Mouse (Mus musculus) layer of hippocampus, adult 18-20 months (tissue): ENCODE data around the gene Prkcb. TPM values are rescaled to one million over a fixed set of nuclear protein-coding genes. Genes with fewer than 3 reads are reported as not detected.

Experiments
- DNase-seq, 2 experiments: peaks; one replicate each; pipeline ENCODE4 v3.0.0; 2022; ENCODE audit warnings: low spot score in 2 of 2
- total RNA-seq, 2 experiments: library from RNA; stranded (reverse); gene quantifications; 2 replicates each; pipeline ENCODE4 v1.2.3; 2021

Prkcb gene
- total RNA-seq, 2 experiments from 2014 or later = 741 to 778 TPM

DNA sequence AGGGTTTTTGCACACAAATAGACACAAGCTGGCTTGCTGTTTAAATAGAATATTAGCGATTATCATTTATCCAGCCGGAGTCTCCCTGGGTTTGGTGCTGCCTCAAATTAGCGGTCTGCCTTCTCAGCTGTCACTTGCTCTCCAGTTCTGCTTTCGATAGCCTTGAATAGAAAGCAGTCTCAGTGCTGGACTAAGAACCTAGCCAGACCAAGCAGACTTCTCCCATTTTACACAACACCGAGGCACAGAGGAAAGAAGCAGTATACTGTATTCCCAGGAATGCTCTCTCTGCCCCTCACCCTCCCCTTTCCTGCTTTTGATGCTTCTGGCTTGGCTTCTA, 107.4 kb downstream of the Prkcb start:
- DNase-seq = no peak

DNA sequence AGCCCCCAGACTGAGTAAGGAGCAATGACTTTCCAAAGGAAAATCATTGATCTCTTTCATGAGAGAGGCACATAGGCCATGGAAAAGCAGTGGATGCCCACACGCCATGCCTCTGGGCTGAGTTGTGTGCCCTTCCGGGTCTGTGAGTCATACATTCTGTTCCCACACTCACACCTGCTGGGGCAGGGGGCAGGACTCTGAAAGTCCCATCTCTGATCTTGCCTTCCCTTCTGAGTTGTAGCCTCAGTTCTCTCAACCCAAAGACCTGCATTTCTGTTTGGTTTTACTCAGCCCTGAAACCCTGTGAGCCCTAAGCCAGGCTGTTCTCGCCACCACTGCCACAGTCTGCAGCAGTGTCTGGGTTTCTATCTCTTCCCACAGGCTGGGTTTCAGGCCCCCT, 109.1 kb downstream of the Prkcb start:
- DNase-seq = no peak

DNA sequence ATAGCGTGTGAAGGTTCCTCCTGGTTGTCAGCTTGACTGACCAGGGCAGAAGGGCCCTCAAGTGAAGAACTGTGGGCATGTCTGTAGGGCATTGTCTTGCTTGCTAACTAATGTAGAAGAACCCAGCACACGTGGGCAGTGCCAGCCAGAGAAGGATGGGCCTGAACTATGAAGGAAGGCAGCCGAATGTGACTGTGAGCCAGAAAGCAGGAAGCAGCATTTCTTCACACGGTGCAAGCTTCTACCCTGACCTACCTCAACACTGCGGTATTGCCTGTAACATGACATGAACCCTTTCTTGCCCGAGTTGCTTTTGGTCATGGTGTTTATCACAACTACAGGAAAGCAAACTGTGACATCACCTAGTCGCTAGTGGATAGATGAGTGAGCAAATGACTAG, 113.5 kb downstream of the Prkcb start:
- DNase-seq = no peak

DNA sequence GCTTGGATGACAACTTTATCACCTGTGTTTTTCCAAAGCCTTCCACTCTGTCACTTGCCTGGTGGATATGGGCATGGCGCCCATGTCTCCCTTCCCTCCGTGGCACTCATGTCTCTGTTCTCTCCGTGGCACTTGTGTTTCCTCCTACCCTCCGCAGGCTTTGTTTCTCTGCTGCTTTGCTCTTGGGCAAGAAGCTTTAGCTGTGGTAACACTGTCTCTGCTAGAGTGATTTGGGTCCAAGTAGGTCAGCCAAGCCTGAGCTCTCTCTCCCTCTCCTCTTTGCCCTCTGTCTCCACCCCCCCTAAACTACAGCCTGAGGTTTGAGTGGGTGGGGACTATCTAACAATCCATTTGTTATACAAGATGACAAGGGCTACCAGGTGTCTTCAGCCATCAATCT, 114.8 kb downstream of the Prkcb start:
- DNase-seq = no peak

DNA sequence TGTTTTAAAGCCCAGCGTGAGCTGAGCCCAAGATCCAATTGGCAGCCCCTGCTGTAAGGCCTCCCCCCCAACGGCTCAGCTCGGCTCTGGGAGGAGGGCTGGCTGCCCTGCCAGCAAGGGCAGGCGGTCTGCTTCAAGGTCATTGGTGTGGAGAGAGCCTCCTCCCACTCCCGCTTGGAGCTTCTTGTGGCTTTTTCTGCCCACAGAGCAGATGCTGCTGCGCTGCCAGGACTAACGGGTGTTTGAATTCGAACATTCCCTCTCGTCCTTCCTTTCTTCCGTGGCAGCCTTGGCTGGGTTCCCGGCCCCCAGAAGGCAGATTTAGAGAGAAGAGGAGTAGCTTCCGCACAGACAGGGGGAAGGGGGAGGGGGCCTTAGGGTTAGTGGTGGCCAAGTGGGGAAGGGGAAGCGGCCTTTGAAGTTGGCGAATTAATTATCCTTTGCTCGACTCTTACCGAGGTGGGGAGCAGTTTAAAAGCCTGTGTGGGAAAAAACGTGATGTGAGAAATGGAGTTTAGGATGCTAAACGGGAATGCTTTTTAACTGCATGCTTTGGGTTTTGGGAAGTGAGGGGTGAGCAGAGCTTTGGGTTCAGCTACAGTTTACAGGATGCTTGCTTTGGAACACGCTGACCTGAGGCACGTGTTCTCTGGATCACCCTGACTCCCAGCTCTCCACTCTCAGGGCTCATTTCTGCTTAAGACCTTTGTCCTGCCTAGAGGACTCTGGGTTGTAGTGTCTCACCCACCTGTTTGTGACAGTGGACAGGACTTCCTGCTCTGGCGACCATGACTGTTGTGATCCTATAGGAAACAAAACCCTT, 116.2 kb downstream of the Prkcb start:
- peak; percentile 79 to 90 for DNase-seq

DNA sequence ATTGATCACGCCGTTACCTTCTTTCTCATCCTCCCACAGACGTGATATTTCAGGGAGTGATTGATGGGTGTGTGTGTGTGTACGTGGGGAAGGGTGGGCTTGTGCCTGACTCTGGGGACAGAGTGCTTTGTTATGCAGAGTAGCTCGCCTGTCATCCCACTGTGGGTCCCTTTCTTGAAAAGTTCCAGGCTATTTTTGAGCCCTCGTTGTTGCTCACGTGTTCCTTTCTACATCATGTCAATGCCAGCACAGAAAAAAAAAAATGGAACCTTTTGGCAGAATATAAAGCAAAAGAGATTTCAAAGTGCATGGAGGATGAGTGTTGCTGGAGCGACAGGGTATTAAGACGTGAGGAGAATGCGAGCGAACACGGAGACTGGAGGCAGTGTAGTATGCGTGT, 118.1 kb downstream of the Prkcb start:
- DNase-seq = no peak

DNA sequence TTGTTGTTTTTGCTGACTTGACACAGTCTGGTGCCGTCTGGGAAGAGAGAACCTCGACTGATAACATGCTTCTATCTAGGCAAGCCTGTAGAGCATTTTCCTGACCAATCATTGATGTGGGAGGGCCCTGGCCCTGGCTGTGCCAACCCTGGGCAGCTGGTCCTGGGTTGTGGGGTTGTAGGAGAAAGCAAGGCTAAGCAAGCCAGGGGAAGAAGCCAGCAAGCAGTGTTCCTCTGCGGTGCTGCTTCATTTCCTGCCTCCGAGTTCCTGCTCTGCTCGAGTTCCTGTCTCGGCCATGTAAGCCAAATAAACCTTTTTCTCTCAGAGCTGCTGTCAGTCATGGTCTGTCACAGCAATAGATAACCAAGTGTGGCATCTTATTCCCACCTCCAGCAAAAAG, 121.4 kb downstream of the Prkcb start:
- no peak for DNase-seq

DNA sequence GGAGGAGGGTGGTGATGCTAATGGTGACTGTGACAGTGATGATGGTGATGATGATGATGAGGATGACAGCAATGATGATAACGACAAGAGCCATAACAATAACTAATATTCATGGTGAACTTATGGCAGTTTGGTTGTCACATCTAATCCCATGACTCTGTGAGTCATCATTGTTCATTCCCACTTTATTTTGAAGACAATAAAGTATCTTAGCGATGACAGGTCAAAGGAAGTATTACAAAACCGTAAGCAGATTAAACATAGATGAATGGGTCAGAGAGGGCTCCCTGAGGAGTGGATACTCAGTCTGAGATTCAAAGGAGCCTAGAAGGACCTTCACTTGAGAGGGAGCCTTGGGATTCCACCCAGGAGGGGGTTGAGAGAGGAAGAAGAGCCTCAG, 122.3 kb downstream of the Prkcb start:
- DNase-seq = no peak

DNA sequence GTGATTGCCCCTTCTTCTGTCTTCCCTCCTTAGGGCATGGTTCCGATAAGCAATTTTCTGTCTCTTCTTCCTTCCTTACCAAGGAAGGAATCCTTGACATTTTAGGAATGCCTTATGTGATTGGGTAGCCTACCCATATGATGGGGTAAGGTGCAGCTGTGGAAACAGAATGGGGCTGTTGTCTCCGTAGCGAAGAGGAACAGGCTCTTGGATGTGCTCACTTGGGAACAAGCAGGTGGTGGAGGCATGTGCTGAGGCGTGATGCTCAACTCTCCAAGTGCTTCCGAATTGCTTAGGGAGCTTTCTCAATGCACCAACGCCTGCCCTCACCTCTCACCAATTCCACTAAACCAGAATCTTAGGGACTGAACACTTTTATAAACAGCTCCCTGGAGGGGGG, 124.7 kb downstream of the Prkcb start:
- peak in 1 of 2 experiments; percentile 62 for DNase-seq

DNA sequence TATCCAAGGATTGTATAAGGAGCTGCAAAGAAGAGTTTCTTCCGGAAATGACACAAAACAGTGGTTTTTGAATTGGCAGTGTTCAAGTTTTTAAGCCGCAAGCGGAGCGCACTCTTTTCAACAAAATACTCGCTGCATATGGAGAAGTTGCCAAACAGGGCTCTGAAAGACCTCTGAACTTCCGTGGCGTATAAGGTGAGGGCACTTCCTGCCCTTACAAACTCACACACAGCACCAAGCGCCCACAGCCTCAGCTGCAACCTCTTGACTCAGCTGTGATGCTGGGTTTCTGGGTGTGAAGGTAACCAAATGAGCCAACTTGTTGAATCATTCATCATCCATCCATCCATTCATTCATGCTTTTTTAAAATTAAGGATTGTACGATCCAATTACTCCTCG, 125.6 kb downstream of the Prkcb start:
- no peak for DNase-seq

DNA sequence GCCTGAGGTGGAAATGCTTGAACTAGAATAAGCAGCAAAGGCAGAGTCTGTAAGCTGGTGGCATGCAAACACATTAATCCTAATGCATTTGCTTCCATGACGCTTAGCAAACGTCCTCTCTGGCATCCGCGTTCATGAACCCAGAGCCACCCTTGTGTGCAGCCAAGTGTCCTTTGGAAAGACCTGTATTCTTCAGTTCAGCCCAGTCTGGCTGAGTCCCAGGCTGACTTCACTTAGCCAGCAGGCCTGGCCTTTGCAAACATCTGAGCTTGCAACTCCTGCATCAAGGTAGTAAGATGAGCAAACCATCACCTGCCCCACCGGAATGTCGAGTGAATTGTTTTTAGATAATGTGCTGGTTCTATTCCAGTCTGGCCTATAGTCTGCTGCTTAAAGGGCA, 126.1 kb downstream of the Prkcb start:
- DNase-seq = no peak

DNA sequence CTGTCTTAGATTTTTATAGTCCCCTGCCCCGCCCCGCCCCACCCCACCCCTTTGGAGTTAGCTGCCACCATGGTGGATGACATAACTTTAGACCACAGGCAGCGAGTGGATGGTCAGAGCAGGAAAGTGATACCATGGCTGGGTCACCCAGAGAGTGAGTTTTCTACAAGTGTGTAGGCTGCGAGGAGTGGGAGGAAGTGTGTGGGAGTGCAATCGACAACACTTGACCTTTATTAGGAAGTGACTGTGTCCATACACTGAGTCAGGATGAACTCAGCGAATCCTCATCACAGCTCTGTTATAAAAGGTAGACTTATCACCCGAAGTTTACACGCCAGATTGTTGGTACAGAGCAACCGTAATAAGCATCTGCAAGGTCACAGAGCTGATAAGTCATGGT, 126.8 kb downstream of the Prkcb start:
- no peak for DNase-seq

DNA sequence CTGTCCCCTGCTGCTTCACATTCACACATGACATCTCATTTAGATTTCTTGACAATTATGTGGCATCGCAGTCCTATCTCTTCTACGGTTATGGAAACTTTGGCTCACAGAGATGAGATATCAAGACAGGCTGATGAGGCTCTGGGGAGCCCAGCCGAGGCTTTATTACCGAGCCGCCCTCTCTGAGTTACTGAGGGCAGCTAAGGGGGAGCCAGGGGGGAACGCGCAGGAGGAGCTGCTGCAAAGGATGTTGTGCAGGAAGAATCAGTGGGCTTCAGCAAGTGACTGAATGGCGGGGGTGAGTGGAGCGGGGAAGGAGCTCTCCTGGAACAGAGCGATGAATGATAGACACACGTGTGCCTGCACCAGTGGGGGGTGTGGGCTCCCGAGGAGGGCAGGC, 127.4 kb downstream of the Prkcb start:
- no peak for DNase-seq

DNA sequence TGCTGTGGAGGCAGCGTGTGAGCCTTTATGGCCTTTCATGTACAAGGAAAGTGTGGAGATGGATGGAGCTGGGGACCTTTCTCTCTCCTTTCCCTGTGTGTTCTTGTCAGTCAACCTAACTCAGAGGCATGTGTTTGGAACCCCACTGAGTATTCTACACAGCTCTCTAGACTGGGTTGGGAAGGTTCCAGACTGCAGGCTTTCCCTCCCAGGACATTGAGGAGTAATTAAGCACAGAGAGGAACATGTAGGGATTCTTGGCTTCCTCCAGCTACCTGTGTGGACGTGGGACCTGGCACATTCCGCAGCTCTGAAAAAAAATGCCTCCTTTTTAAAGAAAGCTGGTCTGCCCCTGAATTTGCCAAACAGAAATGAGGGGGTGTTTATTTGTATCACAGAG, 130.0 kb downstream of the Prkcb start:
- no peak for DNase-seq

DNA sequence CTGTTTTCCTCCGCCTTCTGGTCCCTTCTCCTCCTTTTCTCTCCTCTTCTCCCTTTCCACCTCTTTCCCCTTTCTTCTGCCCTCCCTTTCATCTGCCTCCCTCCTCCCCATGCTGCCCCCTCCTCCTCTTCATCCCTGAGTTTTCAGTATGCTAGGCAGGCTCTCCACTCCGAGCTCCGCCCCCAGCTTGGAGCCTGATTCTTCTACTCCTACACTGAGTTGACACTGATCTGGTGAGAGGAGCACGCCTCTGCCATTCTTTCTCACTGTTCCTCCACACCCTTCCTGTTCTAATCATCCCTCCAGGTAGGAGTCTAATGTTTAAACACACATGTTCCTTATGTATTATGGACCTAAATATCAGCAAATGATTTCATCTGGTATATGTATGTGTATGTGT, 135.3 kb downstream of the Prkcb start:
- peak in 1 of 2 experiments; percentile 48 for DNase-seq

DNA sequence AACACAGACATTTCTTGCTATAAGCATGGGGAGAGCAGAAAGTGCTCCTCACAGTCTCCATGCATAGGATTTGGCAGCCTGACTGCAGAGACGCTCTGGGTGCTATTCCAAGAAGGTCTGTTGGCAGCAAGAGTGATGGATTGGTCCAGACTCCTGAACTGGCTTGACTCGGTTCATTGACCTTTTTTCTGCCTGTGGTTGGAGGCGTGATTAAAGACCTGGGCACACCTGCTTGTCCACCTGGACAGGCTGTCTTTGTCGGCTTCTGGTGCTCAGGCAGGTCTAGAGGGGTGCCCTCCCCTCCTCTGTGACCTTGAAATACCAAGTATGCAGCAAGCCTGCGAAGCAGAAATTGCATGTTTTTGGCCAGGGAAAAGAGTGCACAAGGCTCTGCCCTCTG, 140.6 kb downstream of the Prkcb start:
- DNase-seq = no peak

DNA sequence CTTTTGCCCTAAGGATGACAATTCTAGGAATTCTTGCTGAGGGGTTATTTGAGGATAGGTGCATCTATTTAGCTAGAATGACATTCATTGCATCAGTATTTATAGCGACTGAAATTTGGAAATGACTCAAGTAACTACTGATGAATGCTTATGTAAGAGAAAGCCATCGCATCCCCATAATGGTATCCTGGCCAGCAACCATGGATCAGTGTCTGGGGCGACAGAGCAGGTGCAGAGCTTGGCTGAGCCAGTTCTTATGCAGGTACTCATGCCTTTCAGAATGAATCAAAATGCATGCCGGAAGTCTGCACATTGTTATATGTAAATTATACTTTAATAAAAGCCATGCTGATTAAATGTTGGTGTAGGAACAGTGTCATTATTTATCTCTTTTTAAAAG, 143.8 kb downstream of the Prkcb start:
- DNase-seq = no peak

DNA sequence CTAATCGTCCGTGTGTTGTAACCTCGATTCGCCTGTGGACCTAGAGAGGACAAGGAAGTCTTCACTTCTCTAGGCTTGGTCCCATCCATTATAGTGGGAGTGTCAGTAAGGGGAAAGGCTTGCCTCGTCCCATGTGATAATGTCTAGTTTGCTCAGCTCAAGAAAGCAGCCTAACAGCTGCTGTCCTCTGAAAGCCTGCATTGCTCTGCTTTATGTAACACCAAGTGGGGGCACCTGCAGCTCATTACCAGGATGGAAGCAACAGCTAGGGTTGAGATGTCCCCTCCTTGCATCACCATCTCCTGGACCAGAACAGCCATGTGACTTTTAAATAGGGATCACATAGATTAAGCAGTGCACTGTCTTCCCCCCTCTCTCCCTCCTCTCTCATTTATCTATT, 144.8 kb downstream of the Prkcb start:
- DNase-seq = peak in 1 of 2 experiments; percentile 50

DNA sequence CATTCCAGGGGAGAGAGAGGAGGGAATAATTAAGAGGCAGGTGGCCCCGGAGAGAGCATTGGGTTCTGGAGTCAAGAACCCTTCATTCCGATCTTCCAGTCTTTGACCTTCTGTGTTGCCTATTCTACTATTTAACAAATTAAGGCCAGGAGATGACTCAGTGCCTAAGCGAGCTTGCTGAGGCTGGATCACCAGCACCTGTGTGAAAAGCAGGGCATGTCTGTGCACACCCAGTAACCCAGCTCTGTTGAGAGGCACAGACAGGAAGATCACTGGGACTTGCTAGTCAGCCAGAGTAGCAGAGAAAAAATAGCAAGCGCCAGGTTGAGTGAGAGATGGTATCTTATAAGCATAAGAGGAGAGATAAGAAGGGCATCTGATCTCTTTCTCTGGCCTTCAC, 146.4 kb downstream of the Prkcb start:
- DNase-seq = no peak

DNA sequence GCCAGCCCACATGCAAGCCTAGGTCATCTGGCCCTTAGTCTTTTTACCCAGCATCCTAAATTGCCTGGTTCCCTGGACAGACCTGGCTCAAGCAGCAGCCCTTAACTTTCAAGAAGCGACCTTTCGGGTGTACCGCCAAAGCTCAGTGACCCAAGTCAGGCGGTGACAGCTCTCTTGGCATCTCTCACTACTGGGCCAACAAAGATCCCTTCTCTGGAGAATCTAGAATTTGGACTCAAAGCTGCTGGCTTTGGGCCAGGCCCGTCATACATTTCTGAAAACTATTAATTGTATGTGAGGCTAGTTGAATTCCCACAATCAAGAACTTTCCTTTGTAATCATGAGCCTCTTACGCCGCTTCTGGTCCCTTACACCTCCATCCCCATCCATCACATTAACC, 147.0 kb downstream of the Prkcb start:
- no peak for DNase-seq

DNA sequence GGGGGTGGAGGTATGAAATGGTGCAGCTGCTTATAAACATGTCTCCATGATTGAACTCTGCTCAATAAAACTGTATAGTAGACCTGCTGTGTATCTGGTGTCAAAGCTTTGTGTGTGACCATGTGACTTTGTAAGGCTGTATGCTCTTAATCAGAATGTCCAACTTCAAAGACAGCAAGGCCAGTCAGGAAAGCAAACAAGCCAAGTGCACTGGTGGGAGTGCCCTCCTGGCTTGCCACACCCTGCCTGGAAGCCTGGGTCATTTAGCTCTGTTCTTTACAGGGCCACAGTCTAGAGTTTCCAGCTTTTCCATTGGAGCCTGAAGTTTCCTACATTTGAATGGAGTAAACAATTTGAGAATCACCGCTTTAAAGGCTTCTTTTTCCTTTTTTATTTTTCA, 148.8 kb downstream of the Prkcb start:
- no peak for DNase-seq

DNA sequence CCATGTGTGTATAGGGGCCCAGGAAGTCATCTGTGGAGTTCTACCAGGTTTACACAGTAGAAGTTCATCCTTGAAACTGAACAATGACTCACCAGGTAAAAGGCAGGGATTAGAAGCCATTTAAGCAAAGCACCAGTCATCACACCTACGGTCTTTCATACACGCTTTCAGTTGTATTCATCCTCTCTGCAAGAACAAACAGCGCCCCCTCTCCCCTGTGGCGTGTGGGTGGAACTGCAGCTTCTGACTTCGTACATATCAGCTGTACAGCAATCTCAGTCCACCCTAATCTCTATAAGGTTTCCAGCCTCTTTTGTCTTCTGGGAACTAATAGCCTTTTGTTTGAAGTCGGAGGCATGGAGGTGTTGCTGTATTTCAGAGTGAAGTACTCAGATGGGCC, 156.5 kb downstream of the Prkcb start:
- DNase-seq = peak in 1 of 2 experiments; percentile 21

DNA sequence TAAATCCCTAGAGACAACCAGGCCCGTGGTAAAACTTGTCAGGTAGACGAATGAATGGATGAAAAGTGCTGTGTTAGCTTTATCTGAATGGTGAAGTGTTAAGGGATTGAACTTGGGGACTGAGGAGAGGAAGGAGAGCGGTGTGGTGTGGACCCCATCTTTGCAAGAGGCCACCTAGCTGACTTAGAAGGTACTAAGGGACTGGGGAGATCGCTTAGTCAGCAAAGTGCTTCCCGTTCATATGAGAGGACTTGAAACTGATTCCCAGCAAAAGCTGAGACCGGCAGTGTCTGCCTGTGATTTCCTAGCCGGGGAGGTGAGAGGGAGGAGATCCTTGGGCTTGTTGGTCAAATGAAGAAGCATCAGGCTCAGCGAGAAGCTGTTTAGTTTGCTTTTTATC, 164.1 kb downstream of the Prkcb start:
- no peak for DNase-seq
